Mouse (Mus musculus) retina, adult 2 months (tissue): Measurements from ENCODE around the gene Gm28360.
"Not testable (repeated sequence)": the region's sequence is repeated elsewhere in the genome, so short reads cannot be mapped to it uniquely, and the experiment has no call there.

ENCODE experiments used
- DNase-seq: peaks from one replicate; pipeline ENCODE4 v3.0.0-alpha.2; 2012; ENCODE audit warnings: low read depth, low spot score

Gene Gm28360

DNA sequence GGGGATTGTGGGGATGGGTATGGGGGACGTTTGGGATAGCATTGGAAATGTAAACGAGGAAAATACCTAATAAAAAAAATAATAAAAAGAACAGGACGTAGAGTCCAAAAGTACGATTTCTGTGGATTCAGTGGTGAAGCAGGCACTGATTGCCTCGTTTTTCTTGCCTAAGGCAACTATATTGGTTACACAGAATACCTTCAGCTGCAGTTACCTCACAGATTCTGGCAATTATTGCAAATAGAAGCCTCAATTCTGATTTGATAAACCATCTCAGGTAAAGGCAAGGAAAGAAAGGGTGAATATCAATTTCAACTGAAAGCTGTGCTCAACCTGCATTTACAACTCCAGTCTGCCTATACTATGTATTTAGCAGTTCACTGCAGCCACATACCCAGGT lies at the start of gene Gm28360:
Gene Gm28360 (plus strand): TSS at position 301 of the 400 bp plus-strand sequence.
- not testable (repeated sequence) for DNase-seq

- not testable (repeated sequence) for DNase-seq
These were observed 49.0 kb upstream of the Gm28360 start, which contains the start of gene B020011L13Rik for GRCm38 (mm10) chr1:117780833-117781232. TSS of gene B020011L13Rik (plus strand) at chr1:117781133.

DNA sequence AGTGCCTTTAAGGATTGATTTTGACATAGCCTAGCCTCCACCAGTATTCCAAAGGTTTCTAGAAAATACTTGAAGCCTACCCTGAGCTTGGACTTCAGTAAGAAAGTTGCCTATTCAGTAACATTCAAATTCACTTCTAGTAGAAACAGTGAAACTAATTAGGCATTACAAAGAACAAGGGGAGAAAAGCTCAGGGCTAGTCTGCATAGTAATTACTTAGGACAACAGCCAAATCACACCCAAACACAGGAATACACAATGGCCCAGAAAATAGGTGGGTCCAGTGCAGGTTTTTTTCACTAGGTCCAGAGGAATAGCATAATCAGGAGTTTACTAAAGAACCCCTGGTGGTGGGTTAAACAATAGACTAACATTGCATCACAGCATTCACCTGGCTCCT lies 13.6 kb upstream of the Gm28360 start:
- not testable (repeated sequence) for DNase-seq

DNA sequence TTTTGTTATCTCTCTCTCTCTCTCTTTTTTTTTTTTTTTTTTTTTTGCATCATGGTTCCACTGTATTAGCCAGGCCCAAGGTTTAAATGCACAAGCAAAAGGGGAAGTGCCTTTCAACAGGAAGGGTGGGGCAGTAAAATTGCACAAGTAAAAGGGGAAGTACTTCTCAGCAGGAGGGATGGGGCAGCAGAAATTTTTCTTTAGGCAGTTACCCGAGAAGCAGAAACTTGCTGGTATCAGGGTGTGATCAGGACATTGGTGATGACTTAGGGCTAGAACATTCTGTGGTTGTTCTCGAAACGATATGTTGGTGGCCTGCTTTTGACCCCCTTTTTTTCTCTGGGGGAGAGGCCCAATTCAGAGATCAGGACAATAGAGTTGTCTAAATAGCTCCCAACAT lies 21.8 kb downstream of the Gm28360 start:
- DNase-seq = not testable (repeated sequence)
